Mouse (Mus musculus) common myeloid progenitor, adult 5-6 weeks (primary cell): ENCODE measurements around the gene Ccdc89. TPM values are rescaled to one million over a fixed set of nuclear protein-coding genes. Genes with fewer than 3 reads are reported as not detected.

Experiments
- ATAC-seq: replicated peaks from 2 replicates; pipeline ENCODE4 v1.8.0; 2016; ENCODE audit warnings: low read depth, mild to moderate bottlenecking, moderate TSS enrichment, inconsistent platforms; ENCODE audit not compliant: poor library complexity, severe bottlenecking
- total RNA-seq: library from RNA; stranded (forward); fragments of 200-1000, 187-1606 nt; gene quantifications from 2 replicates; pipeline ENCODE4 v1.2.3, GENCODE M21; 2017

Gene Ccdc89
- total RNA-seq = 0.82 TPM in 1 of 2 replicates, not detected in the other

DNA sequence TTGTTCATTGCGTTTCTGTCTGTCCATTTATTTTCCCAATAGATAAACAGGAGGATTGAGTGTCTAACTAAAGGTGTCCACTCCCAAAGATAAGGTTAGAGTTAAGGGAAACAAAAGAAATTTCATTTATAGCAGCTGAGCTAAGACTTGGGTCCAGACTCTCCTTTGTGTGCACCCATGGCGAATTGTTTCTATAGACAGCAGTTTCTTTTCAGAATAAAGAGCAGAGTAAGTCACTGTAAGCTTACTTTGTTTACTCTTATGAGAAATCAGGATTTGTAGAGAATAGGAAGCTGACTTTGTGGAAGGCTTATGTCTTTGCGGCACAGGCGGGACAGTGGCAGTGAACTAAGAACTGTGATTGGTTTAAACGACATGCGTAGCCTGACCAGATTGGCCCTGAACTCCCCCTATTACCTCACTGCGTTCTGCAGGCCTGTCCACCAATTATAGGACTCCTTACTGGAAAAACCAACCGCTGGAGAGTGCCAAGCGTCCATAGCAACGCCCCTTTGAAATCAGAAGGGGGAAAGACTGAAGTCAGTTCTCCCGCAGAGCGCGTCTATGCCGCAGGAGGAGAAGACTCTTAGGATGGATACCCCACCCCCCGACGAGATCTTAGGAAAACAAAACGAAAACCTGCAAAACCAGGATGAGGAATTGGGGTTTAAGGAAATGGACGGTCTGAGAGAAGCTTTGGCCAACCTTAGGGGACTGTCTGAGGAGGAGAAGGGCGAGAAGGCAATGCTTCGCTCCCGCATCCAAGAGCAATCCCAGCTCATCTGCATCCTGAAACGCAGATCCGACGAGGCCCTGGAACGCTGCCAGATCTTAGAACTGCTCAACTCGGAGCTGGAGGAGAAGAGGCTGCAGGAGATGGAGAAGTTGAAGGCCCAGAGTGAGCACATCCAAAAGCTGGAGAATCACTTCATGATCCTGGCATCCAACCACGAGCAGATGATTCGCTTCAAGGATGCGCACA, at the start of gene Ccdc89:
Gene Ccdc89 (plus strand): TSS at position 558 of the 982 bp plus-strand sequence.
- ATAC-seq = peak; percentile 100

DNA sequence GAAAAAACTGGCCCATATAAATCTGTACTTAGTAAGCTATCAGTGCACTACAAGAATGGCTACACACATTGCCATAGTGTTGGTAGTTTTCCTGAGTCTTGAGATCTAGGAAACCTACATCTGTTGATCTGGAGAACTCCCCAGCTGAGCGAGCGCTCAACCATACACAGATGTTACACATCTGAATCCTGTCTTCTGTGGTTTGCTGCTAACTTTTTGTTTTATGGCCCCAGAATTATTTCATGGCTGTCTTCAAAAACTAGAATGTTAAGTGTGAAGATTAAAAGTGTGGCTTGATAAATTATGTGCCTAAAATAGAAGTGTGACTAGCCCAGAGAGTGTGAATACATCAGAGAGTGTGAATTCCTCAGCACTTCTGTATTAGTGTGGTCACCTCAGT, 42.0 kb upstream of the Ccdc89 start:
- no peak for ATAC-seq

DNA sequence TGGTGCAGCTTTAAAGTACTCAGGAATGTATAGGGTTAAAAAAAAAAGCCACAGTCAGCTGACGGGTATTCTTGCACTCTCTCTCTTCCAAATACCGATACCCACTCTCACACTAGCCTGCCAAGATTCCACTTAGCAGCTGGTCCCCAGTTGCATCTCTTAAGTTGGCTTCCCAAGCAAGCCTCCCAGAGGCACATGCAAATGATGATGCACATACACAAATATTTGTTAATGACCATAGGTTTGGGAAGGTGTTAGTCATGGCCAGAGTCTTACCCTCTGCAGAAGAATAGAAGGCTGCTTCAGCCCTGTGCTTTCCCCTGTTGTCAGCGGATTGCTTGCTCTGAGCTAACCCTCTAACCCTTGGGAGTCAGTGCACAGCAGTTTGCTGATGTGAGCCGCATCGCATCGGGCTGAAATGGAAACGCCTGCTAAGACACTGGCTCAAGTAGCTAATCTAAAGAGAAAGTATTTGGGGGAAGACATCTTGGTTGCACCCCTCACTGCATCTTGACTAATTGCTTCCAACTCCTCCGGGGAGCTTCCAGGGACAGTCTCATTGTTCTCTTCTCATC, 39.4 kb upstream of the Ccdc89 start:
- no peak for ATAC-seq

GRCm38 (mm10) chr7:90389765-90390164, 36.6 kb upstream of the Ccdc89 start:
- ATAC-seq = no peak

- no peak for ATAC-seq
Measured at GRCm38 (mm10) chr7:90395073-90395472, 31.3 kb upstream of the Ccdc89 start.

DNA sequence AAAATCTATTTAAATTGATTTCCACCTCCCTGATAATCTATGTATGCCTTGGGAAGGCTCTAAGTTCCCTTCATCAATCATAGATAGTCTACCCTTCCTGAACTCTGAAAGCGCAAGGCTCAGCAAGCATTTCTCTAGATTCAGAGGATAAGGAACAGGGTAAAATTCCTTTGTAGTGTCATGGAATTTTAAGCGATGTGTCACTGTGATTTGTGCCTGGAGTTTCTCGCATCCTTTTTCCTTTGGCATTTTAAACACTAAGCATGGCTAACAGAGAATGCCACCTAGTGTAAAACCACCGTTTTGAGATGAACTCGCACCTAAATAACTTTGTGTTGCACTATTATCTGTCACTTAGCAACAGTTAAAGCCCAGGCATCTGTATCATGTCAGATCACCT, 30.4 kb upstream of the Ccdc89 start:
- no peak for ATAC-seq

DNA sequence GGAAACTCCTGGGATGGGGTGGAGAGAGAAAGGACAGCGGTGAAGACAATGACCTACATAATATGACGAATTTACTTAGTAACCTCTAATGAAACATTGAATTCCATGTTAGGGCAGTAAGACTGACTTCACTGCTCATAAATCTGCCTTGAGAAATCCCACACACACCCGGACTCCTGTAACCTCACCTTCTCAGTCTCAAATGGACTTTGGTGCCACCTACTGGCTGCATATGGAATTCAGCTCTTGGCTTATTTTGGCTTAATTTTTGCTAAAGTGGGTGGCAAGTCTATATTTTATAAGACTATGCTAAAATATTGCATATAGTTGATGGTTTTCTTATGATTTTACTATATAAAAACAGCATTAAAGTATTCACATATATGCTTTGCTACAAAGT, 16.4 kb upstream of the Ccdc89 start:
- peak; percentile 87 for ATAC-seq

DNA sequence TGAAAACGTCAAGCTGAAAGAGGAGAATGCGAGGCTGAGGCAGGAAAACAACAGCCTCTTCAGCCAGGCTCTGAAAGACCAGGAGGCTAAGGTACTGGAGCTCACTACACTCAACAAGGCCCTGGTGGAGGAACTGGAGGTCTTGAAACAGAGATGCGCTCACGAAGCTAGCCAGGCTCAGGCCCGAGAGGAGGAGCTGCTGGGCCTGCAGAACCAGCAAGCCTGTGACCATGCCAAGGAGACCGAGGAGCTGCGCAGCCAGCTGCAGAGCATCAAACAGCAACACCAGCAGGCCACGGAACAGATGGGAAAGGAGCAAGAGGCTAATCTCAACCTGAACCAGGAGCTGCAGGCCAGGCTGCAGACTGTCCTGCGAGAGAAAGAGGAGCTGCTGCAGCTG, 629 bp downstream of the Ccdc89 start:
- ATAC-seq = no peak

DNA sequence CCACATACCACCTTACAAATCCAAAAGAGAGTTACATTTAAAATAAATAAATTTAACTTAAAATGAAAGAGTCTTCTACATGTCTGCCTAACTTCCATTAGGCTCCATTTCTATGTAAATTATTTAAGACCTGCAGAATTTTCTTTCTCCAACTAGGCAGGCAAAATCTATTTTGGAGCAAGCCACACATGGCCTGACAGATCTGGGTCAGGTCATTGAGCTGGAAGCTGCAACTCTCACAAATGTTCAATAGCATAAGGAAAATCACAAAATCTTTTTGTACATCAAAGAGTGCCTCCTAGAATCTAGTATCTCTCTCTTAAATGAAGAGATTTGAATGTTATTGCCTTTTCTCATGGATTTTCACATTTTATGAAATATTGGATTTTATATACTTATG, 5.8 kb downstream of the Ccdc89 start:
- ATAC-seq = no peak

GRCm38 (mm10) chr7:90440044-90440443, 13.7 kb downstream of the Ccdc89 start:
- no peak for ATAC-seq

- no peak; the same call in 1 of the 2 replicates for ATAC-seq
Measured at GRCm38 (mm10) chr7:90442070-90442469, 15.7 kb downstream of the Ccdc89 start.

GRCm38 (mm10) chr7:90442518-90443080, 16.2 kb downstream of the Ccdc89 start, which contains the start of gene Crebzf:
Gene Crebzf, plus strand, starts transcription at chr7:90442729.
- ATAC-seq = peak; percentile 90

DNA sequence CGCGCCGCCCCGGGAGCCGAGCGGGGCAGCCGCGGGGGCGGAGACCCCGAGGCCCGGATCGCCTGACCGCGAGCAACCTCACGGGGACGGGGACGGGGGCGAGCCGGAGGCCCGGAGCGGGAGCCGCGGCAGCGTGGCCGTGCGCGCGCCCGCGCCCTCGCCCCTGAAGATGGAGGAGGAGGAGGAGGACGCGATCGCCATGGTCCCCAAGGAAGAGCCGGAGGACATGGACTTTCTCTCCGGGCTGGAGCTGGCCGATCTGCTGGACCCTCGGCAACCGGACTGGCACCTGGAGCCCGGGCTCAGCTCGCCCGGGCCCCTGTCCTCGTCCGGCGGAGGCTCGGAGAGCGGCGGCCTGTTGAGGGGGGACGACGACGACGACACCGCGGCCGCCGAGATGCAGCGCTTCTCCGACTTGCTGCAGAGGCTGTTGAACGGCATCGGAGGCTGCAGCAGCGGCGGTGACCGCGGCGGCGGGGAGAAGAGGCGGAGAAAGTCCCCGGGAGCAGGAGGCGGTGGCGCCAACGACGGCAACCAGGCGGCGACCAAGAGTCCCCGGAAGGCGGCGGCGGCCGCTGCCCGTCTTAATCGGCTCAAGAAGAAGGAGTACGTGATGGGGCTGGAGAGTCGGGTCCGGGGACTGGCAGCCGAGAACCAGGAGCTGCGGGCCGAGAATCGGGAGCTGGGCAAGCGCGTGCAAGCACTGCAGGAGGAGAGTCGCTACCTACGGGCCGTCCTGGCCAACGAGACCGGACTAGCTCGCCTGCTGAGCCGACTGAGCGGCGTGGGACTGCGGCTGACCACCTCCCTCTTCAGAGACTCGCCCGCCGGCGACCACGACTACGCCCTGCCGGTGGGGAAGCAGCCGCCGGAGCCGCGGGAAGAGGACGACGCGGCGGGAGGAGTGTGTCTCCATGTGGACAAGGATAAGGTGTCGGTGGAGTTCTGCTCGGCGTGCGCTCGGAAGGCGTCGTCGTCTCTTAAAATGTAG, 17.0 kb downstream of the Ccdc89 start:
- peak; percentile 37 for ATAC-seq

GRCm38 (mm10) chr7:90444206-90444605, 17.8 kb downstream of the Ccdc89 start:
- ATAC-seq = no peak

- ATAC-seq = no peak
Measured at GRCm38 (mm10) chr7:90456149-90456844, 29.9 kb downstream of the Ccdc89 start.

GRCm38 (mm10) chr7:90456845-90457468, 30.6 kb downstream of the Ccdc89 start, which contains the start of gene Tmem126a:
Gene Tmem126a, minus strand, starts transcription at chr7:90457229.
- ATAC-seq = peak; percentile 93

GRCm38 (mm10) chr7:90457517-90457916, 31.1 kb downstream of the Ccdc89 start:
- ATAC-seq = 0 out of 2 replicates have a peak, but pooled peaks have one; percentile 9

DNA sequence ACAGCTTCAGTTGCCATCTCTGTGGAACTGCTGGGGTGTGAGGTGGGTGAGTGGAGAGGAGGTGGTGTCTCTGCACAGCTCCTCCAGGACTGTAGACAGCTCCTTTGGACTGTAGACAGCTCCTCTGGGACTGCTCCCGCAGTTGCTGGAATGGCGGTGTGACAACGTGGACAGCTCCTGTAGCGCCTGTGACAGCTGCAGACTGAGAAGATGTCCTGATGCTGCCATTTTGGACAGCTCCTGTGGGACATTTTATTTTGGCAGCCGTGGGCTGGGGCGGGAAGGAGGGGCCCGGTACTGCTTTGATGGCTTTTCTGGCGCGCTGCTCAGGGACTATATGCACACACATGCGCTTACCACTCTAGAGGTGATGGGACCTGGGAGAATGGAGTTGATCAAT, 34.0 kb downstream of the Ccdc89 start:
- ATAC-seq = no peak

DNA sequence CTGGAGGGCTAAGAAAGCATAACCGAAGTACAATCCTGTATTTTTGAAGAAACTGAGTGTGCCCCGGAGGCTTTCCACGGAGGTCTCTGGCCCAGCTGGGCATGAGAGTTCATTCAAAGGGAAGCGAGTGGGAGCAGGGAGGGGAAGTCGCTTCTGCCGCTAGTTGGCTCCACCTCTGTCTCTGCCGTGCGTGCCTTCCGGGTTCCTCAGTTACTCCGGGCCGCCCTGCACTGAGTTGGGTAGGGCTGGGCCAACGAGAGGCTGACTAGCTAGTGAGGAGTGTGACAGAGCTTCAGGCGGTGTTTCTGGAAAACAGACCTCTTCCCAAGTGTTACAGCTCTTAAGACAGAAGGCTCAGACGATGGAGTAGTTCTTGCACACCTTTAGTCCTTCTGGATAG, 34.6 kb downstream of the Ccdc89 start:
- peak; percentile 62 for ATAC-seq
